Mouse (Mus musculus): ENCODE measurements at regions not wholly inside any gene's neighbourhood (a gene's known extent, or its start where the extent isn't known, plus 50 kb on each side); places are given as distances from the start of the nearest gene placed in this dataset.

GRCm38 (mm10) chr2:74414721-74415120 is 164.5 kb downstream of the Lnpk start:
- TF ChIP-seq CTCF (IDR thresholded peaks at IDR 0.05; ENCODE audit: borderline replicate concordance, insufficient read depth, low read length) (no peak), POLR2A (IDR thresholded peaks at IDR 0.05; ENCODE audit: low read depth, low read length) (no peak)
